Mouse (Mus musculus) cerebellum, adult 8-10 months (tissue): Measurements from ENCODE around the gene Sdk2.

Experiments used
- DNase-seq: peaks from one replicate; pipeline ENCODE4 v3.0.0; 2022

Sdk2 gene

GRCm38 (mm10) chr11:113787432-113788182 is 279.2 kb downstream of the Sdk2 start:
- no peak for DNase-seq

DNA sequence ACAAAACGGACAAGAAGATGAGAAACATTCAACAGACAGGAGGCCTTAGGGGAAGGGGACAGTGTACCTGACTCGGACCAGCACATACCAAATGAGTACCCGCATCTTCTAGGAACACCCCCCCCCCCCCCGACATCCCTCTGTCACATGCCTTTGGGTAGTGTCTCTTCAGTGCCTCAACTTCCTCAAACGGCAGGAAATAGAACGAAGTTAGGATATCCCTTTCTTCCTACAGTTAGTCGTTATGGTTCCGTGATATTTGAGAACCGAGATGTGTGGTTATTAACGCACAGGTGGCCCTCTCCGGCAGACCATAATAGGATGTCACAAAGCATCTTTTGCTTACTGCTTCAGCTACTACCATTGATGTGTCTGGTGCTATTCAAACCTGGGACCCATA is 279.8 kb downstream of the Sdk2 start:
- no peak for DNase-seq

DNA sequence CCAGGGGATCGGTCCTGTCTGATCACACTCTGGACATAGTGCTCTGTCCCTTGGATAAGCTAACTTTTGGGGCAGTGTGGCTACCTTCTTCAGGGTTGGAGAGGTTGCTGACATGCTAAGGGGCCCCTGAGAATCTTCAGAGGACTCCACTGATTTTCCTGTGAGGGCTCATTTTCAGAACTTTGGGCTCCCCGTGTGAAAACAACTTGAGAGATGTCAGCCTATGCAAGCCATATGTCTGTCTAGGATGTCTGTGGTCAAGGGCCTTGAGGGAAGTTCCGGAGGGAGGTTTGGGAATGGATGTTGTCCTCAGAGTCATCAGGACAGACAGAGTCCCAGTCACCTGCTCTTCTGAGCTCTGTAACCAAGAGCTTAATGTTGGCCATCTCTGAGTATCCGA is 280.5 kb downstream of the Sdk2 start:
- no peak for DNase-seq

DNA sequence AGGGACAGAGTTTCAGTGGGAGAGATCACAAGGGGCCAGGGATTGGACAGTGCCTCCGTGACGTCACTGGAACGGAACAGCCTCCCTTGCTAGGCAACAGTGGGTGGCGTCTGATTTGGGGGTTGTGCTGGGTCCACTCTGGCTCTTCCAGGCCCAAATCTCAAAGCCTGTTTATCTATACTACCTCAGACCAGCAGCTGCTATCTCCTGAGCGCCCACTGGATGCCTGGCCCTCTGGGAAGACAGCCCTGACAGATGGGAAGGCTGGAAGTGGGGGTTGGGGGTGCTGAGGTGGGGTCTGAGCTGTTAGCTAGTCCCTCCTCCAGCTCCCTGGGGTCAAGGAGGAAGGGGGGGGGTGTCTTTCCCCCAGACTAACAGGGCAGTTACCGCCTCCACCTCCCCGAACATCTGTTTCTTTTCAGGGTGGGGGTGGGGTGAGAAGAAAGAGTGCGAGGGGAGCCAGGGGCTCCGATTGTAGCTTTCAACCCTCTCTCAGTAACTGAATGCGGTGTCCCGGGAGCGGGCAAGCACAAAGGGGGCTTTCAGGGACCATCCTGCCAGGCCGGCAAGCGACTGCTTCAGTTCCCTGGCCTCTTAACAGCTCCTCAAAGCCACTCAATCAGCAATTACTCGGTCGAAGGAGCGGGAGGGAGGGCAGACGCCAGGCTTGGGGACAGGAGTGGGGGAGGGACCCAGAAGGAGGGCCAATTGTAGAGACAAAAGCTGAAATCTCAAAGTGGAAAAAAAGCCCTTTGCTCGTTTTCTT is 281.3 kb downstream of the Sdk2 start:
- no peak for DNase-seq

DNA sequence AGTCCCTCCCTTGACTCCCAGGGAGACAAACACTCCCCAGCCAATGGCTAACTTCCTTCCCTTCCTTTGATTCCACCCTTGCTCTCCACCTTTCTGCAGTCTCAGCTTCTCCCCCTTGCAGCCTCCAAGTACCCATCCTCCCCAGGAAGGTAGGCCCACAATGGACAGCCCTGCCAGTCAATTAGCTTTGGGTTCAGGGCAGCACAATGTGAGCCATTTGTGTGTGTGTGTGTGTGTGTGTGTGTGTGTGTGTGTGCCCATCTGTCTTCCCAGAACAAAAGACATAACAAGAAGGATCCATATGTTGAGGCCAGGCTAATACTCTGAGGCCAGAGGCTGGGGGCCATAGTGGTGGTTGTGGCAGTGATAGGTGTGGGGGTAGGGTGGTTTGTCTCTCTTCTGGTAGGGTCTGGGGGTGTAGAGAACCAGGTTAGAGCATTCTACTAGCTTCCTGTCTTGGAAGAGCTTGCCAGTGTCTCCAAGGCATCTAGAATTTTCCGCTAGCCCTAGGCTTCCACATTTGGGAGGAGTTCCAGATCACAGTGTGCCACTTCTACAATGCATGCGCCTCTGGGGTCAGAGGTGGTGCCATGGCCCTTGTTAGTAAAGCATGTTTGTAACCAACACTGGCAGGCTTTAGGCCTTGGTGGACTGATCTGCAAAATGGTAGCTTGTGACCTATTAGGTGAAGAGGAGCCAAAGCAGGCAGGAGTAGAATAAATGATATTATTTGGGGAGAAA is 282.0 kb downstream of the Sdk2 start:
- DNase-seq, result no peak

DNA sequence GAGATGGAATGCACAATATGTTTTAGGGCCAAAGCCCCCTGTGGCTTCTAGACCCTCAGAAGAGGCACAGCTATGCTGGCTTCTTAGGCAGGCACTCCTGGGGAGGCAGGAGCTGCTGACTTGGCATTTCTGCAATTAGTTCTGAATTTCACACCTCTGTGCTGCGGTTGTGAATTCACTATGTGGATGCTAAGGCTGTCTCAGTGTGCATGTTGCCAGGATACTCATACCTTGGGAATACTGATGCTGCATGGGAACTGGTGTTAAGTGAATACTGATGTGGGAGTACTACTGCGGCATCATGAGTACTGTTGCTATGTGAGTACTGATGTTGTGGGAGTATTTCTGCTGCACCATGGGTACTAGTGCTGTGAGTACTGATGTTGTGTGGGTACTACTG is 284.4 kb downstream of the Sdk2 start:
- DNase-seq, result no peak

GRCm38 (mm10) chr11:113782006-113782405 is 284.8 kb downstream of the Sdk2 start:
- no peak for DNase-seq

GRCm38 (mm10) chr11:113779680-113780041 is 287.2 kb downstream of the Sdk2 start:
- DNase-seq, result no peak

- no peak for DNase-seq
These were observed 287.8 kb downstream of the Sdk2 start for GRCm38 (mm10) chr11:113778733-113779679.

GRCm38 (mm10) chr11:113777878-113778464 is 288.9 kb downstream of the Sdk2 start:
- DNase-seq, result no peak

- no peak for DNase-seq
These were observed 289.9 kb downstream of the Sdk2 start for GRCm38 (mm10) chr11:113776851-113777511.

GRCm38 (mm10) chr11:113774773-113775172 is 292.1 kb downstream of the Sdk2 start:
- DNase-seq, result no peak

GRCm38 (mm10) chr11:113773191-113773590 is 293.7 kb downstream of the Sdk2 start:
- no peak for DNase-seq

GRCm38 (mm10) chr11:113771187-113771586 is 295.7 kb downstream of the Sdk2 start:
- no peak for DNase-seq

DNA sequence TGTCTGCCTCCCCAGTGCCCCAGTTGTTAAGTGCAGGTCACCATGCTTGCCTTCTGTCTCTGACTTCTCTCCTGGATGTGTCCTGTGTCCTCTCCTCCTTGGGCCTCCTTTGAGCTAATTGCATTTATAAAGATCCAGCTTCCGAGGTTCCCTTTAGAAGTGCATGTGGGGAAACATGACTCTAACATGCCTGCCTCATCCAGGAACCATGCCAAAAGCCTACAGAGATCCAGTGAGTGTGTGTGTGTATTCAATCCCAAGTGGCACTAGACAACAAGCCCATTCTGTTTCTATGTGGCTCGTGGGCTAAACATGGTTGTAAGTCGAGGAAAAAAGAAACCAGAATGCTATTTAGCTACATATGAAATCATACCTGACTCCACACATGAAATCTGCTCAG is 298.5 kb downstream of the Sdk2 start:
- DNase-seq, result no peak

GRCm38 (mm10) chr11:113767285-113767684 is 299.6 kb downstream of the Sdk2 start:
- DNase-seq, result no peak

GRCm38 (mm10) chr11:113766284-113766985 is 300.4 kb downstream of the Sdk2 start:
- DNase-seq, result no peak

DNA sequence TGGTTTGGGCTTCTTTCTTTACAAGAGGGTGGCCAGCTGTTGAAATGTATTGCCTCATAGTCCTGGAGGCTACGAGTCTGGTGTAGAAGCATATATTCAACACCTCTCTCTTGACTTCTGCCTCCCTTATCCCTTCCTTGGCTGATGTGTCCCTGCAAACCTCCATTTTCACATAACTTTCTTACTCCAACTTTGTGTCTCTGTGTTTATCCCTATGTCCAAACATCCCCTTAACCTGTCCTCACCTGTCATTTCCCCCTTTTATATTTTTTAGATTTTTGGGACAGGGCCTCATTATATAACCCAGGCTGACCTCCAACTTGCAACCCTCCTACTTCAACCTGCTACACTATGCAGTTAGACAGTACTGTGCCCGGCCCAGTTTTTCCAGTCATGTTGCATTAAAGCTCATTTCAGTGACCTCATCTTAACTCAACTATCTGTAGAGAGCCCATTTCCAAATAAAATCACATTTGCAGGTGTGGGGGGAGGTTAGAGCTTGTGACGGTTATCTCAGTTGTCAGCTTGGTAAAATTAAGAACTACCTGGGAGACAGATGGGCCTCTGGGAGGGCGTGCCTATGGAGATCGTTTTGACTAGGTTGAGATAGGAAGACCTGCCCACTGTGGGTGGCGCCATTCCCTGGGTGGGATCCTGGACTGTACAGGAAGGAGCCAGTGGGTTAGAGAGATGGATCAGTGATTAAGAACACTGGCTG is 302.6 kb downstream of the Sdk2 start:
- DNase-seq, result no peak

DNA sequence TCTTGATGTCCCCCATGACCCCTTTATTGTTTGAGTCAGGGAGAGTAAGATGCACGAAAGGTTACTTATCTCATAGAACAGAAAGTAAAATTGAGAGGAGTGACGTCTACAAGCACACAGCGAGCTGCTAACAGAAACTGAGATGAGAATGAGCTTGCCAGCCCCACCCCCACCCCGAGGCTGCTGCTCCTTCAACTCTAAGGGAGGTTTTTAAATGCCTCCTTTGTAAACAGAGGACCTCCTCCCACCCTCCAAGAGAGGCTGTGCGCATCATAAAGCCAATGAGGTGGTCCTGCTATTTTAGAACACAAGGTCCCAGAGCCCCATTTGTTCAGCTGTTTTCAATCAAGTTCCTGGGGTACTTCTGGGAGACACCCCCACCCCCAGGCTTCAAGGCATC is 303.4 kb downstream of the Sdk2 start:
- no peak for DNase-seq

- DNase-seq, result no peak
These were observed 304.6 kb downstream of the Sdk2 start for GRCm38 (mm10) chr11:113762136-113762797.
